Mouse (Mus musculus): ENCODE measurements around the gene 6030408B16Rik.

The 6030408B16Rik gene

GRCm38 (mm10) chr15:101293025-101293621 is at the start of gene 6030408B16Rik:
6030408B16Rik (plus strand) TSS chr15:101293212.
- no peak for DNase-seq

GRCm38 (mm10) chr15:101244012-101244411 is 49.0 kb upstream of the 6030408B16Rik start:
- no peak for DNase-seq

DNA sequence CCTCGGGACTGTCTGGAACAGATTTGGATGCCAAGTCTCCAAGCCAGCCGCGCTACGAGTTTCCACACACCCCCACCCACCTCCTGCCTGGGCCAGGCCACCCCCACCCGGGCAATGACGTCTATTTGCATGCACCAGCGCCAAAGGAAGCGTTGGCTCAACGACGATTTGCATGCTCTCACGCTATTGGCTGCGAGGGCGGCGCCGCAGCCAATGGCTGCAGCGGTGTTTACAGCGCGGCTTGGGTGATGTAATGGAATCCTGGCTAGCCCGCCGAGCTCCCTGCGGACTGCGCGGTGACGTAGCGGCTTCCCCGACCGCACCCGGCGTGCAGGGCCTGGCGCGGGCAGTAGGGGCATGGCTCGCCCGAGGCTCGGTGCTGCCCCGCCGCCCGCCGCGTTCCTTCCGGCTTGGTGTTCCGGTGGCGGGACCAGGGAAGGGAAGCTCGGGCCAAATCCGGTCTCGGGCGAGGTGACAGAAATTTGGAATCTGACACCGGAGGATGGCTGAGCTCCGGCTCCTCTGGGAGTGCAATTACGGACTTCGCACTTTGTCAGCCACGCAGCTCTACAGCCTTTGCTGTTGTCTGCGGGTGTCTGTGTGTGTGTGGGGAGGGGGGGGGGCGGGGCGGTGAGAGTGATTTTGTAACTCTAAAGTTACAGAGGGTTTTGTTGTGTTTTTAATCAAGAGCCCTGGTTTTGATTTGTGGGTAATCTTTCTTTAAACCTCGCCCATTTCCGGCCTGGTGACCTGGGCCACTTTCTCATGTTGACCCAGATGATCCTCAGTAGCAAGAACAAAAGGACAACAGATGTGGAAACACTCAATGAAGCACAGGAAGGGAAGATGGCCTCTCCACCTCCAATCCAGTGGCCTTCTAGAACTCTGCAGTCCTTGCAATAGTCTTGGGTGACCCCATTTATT is 46.5 kb upstream of the 6030408B16Rik start:
- DNase-seq: peak; percentile 98

- DNase-seq: no peak
Measured at GRCm38 (mm10) chr15:101247155-101247498, 45.9 kb upstream of the 6030408B16Rik start.

- DNase-seq: no peak
Measured at GRCm38 (mm10) chr15:101248029-101248710, 44.8 kb upstream of the 6030408B16Rik start.

DNA sequence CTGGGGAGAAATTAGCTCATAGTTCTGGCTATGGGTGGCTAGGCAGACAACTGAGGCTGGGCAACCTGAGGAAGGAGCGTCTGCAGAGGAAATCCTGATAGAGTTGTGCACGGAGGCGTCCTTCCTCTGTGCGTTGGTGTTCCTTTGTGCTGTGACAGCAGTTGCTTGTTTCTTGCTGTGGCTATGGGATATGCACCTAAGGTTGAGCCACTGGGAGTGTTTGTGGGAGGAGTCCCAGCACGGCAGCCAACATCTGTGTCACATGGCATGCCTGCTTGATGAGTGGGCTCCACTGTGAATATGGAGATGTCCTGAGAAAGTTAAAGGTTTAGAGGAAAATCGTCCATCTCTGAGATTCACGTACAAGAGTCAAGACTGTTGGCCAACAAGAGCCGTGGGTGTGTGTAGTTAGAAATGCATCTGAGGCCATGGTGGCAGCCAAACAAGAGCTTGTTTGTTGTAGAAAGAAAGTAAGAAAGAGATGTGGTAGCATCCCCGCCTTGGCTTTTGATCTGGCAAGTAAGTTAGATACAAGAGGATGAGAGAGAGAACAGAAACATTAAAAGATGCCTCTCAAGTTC is 42.7 kb upstream of the 6030408B16Rik start:
- no peak for DNase-seq

DNA sequence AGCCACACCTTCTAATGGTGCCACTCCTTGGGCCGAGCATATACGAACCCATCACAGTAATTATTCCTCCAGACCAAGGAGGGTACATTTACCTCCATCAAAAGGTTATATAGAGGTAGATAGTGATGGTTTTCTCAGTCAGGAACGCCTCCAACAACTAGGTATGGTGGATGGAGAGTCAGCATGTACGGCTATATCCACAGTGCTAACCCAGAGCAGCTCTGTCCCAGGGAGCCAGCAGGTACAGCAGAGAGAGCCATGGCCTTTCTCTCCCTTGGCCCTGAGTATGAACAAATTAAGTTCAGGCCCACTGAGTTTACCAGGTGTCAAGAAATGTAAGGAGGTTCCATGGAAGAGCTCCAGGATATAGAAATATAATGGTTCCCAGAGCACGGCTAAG is 41.1 kb upstream of the 6030408B16Rik start:
- DNase-seq: no peak

DNA sequence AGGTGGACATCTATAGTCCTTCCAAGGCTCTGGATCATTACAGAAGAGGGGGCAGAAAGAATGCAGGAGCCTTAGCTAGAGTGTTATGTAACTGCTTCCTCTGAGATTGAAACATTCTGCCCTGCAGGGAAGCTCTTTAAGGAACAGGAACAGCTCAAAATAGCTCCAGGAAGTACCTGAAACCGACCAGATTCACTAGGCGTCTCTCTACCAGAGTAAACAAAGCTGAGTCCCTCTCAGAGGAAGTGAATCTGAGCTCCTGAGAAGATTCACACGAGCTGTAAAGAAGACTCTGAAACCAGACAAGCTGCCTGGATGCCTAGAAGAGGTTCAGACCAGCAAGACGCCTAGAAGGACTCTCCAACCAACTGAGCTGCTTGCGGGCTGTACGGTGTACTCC is 40.4 kb upstream of the 6030408B16Rik start:
- no peak for DNase-seq

- no peak for DNase-seq
Measured at GRCm38 (mm10) chr15:101253563-101253885, 39.5 kb upstream of the 6030408B16Rik start.

GRCm38 (mm10) chr15:101253886-101254795 is 38.9 kb upstream of the 6030408B16Rik start, which contains the start of gene Nr4a1:
Nr4a1 (plus strand) TSS chr15:101254269.
- peak; percentile 90 for DNase-seq

GRCm38 (mm10) chr15:101255842-101256462 is 37.1 kb upstream of the 6030408B16Rik start:
- no peak for DNase-seq

GRCm38 (mm10) chr15:101256463-101257206 is 36.4 kb upstream of the 6030408B16Rik start:
- DNase-seq: no peak

GRCm38 (mm10) chr15:101258420-101258819 is 34.6 kb upstream of the 6030408B16Rik start:
- DNase-seq: no peak

DNA sequence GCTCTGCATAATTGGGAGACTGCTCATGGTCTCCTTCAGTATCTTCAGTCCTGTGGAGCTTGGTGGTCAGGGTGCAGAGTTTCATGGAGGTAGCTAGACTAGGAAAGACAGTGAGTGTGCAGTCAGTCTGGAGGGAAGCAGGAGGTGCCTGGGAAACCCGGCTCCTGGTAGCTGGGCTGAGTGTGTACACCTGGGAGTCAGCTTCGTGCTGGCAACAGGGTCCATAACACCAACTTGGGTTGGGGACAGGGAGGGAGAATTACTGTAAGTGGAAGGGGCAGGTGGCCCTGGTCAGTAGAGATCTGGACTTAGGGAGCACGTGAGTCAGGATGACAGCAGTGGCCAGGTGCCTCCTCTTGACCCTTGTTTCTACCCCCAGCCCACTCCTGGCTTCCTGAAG is 33.1 kb upstream of the 6030408B16Rik start:
- DNase-seq: no peak

DNA sequence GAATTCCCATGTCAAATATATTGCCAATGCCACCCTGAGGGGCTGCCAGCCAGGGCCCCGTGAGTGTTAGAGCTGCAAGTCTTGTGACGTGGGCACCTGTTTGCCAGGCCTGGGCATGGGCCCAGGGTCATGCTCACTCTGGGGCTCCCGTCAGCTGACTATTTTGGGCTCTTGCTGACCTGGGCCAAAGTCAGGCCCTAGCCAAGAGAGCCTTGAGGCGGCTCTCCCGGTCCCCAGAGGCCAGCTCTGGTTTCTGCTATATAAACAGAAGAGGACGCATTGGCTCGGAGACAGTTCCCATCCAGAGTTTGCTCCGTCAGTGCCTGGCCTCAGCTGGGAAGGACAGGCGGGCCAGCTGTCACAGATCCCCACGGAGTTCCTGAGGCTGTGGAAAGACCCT is 32.6 kb upstream of the 6030408B16Rik start:
- no peak for DNase-seq

DNA sequence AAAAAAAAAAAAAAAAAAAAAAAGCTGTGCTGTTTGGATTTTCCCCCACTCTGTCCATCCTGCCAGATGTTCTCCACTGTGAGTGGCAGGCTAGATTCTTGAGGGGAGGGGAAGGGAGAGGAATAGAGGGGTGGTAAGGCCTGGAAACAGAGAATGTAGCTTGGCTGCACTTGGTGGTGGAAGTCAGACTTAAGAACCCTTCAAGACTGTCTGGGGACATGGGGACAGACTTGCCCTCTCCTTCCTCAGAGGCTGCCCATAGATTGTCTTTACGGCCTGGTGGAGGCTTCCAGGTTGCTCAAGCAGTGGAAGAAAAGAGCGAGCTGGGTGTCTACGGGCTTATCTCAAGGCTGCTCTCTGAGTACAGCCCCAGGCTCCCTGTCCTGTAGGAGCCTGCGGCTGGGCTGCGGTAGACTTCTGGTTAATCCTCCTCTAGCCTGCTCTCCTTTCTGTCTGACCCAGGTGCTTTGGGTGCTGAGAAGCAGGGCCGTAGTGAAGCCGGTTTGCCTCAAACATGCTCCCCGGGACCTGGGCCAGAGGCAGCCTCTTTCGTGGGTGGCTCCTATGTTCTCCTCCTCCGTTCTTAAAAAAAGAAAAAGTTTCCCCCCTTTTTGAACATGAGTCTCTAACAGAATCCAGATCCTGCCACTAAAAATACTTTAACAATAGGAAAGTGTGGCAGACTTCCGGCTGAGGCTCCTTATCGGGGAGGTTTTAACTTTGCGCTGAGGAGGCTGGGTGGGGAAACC is 32.0 kb upstream of the 6030408B16Rik start:
- no peak for DNase-seq

DNA sequence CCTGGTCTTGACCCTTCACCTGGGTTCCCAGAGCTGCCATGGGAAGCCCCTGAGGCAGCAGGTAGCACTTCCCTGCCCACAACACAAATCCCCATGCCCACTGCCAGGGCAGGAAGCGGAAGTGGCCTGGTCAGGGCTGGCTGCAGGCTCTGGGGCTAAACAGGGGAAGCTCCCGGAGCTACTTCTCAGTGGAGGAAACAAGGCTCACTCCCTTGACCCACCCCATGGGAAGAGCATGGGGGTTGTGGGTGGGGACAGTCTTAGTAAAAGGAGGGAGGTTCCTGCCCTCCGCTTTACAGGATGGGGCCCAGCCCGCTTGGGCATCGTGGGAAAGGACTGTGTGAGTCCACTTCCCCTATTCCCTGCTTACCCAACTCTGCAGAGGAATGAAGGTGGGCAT is 30.5 kb upstream of the 6030408B16Rik start:
- DNase-seq: no peak

- DNase-seq: peak; percentile 96
Measured at GRCm38 (mm10) chr15:101266132-101266963, 26.7 kb upstream of the 6030408B16Rik start.
